Mouse (Mus musculus) large intestine, adult 2 months (tissue): ENCODE results near the gene Ptprm. TPM values are rescaled to one million over a fixed set of nuclear protein-coding genes. Genes with fewer than 3 reads are reported as not detected.

Experiments
- DNase-seq: peaks from one replicate; pipeline ENCODE4 v3.0.0-alpha.2; 2012; ENCODE audit warnings: low read depth, low spot score
- WGBS: fragments of 180-500 bp; shearing (Covaris S2); methylation state at CpG from one replicate; pipeline ENCODE4 v1.1.7; 2018; 5-methylcytosine and 5-hydroxymethylcytosine counted together
- polyA plus RNA-seq: library from polyadenylated mRNA; depleted of rRNA; stranded (reverse); fragments of >200 nt; gene quantifications from 2 replicates; pipeline ENCODE4 v1.2.3, GENCODE M21; 2012

Gene Ptprm
- polyA plus RNA-seq, 1 experiment: 2.6 TPM

GRCm38 (mm10) chr17:67033547-67033946 is 320.7 kb downstream of the Ptprm start:
- no peak for DNase-seq

GRCm38 (mm10) chr17:67032021-67032420 is 322.2 kb downstream of the Ptprm start:
- no peak for DNase-seq
- 69% methylated on average over 6 of the region's 6 CpGs for WGBS

More at GRCm38 (mm10) chr17:67033547-67033946, 320.7 kb downstream of the Ptprm start:
- WGBS: 76% methylated on average over 3 of the region's 3 CpGs

GRCm38 (mm10) chr17:67031341-67031740 is 322.9 kb downstream of the Ptprm start:
- WGBS: 41% methylated on average over 4 of the region's 4 CpGs
- DNase-seq: no peak

- 84% methylated on average over 9 of the region's 9 CpGs for WGBS
- DNase-seq: no peak
Observed at GRCm38 (mm10) chr17:67027274-67027673, 327.0 kb downstream of the Ptprm start.

- no peak for DNase-seq
- WGBS: 55% methylated on average over 6 of the region's 6 CpGs
Observed at GRCm38 (mm10) chr17:67016501-67016900, 337.8 kb downstream of the Ptprm start.

DNA sequence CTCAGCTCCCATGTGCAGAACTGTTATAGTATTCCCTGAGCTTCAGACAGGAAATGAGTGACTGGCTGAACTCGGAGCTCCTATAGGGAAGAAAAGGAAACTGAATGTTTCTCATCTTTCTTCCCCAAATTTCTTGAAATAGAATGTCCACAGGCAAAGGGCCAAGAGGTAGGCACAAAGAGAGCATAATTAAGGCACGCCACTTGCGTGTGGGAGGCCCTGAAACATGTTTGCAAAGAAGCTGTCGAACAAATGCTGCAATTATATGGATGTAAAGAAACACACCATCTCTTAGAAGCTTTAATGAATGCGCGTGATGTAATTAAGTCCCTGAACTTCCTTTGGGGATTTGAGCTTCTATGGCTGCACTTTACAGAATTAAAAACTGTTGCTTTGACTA is 341.0 kb downstream of the Ptprm start:
- DNase-seq: no peak
- 87% methylated on average over 6 of the region's 6 CpGs for WGBS

DNA sequence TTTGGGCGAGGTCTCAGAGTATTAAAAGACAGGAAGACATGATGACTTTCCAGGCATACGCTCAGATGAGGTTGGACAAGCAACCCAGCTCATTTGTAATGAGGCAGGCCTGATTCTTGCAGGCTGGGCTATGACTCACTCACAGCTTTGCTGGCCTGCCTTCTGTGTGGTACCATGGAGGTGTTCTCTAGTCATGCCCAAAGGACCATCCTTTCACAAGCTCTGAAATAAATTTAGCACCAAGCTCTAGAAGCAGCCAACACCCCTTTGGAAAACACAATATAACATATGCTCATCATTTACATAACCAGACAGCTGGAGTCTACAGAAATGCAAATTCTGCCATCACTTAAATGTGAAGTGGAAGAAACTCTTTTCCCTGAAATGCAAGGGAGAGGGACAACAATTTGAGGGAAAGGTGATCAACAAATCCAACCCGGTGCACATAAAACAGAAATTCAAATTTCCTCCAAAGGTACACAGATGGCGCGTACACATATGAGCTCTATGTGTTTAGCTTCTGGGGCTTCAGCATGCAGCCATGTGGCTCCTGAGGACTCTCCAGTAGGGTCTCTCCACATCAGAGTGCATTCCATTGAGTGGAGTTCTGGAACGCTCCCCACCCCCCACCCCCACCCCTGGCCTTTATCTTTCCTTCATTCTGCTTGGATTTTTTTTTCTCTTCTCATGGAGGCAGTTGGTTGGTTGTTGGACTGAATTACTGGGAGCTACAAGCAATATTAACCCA is 342.2 kb downstream of the Ptprm start:
- 88% methylated on average over 6 of the region's 6 CpGs for WGBS
- DNase-seq: no peak

GRCm38 (mm10) chr17:67010136-67010535 is 344.1 kb downstream of the Ptprm start:
- WGBS: 84% methylated on average over 4 of the region's 4 CpGs
- DNase-seq: no peak

DNA sequence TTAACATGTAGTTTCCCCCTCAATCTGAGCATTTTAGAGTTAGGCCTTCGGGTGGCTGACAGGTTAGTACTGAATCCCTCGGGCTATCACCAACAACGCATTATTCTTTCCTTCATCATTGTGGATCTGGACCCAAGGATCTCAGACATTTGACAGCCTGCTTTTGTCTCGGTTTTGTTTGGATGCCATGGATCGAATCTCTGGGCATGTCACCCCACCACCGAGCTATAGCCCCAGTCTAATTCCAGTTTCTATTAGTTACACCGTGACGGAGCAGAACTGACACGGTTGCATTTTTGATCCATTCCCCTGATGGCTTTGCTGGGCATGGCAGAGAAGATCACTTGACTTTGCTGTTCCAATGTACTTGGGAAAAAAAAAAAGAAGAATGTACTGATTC is 346.1 kb downstream of the Ptprm start:
- DNase-seq: no peak
- WGBS: 95% methylated on average over 9 of the region's 9 CpGs

GRCm38 (mm10) chr17:67006740-67007385 is 347.4 kb downstream of the Ptprm start:
- no peak for DNase-seq
- WGBS: 68% methylated on average over 14 of the region's 14 CpGs

GRCm38 (mm10) chr17:66996882-66997281 is 357.4 kb downstream of the Ptprm start:
- WGBS: 32% methylated on average over 2 of the region's 2 CpGs
- no peak for DNase-seq

DNA sequence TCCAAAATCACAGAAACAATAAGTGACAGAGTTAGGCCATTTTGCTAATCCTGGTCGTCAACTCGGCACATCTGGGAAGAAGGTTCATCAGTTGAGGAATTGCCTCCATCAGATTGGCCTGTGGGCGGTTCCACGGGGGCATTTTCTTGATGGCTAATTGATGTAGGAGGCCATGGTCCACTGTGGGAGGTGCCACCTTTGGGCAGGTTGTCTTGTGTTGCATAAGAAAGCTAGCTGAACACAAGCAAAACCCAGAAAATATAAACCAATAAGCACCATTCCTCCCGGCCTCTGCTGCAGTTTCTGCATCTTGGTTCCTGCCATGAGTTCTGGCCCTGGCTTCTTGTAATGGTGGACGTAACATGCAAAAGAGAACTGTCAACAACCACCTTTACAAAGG is 358.2 kb downstream of the Ptprm start:
- DNase-seq: no peak
- WGBS: 95% methylated on average over 6 of the region's 6 CpGs

GRCm38 (mm10) chr17:66991815-66992214 is 362.4 kb downstream of the Ptprm start:
- no peak for DNase-seq
- 89% methylated on average over 4 of the region's 4 CpGs for WGBS

GRCm38 (mm10) chr17:66990761-66991160 is 363.5 kb downstream of the Ptprm start:
- 53% methylated on average over 2 of the region's 2 CpGs for WGBS
- no peak for DNase-seq

GRCm38 (mm10) chr17:66988014-66988413 is 366.2 kb downstream of the Ptprm start:
- no peak for DNase-seq
- WGBS: 78% methylated on average over 1 of the region's 1 CpGs

DNA sequence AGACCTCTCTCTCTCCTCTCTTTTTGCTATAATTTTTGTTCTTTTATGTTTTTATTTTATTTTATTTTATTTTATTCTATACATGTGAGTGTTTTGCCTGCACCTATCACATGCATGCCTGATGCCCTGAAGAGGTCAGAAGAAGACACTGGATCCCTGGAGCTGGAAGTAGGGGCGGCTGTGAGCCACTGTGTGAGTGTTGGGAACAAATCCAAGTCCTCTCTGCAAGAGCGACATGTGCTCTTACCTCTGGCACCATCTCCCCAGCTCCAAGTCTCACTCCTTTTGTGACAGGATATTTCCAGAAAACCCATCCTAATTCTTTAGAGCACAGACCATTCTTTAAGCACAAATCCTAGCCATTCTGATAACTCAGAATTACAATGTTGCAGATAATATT is 372.6 kb downstream of the Ptprm start:
- DNase-seq: no peak
- WGBS: 72% methylated on average over 2 of the region's 2 CpGs

DNA sequence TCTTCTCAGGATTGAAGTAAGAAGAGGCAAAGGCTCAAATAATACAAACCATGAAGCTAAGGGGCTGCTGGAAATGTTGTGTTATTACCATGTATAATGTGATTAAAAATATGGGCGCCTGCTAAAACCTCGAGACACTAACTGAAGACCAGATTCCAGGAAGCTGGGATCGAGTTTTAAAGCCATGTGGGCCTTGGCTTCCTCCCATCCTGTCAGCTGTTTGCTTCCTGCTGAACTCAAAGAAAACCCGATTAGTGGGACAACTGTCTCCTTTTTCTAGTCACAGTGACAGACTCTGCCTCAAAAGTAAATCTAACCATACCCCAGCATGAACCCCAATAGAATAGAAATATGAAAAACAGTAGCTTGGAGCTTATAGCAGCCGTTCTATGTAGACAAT is 374.3 kb downstream of the Ptprm start:
- no peak for DNase-seq
- WGBS: 63% methylated on average over 5 of the region's 5 CpGs

- DNase-seq: no peak
- WGBS: 89% methylated on average over 5 of the region's 5 CpGs
Observed at GRCm38 (mm10) chr17:66976490-66976889, 377.8 kb downstream of the Ptprm start.

- DNase-seq: no peak
- 76% methylated on average over 3 of the region's 3 CpGs for WGBS
Observed at GRCm38 (mm10) chr17:66972976-66973375, 381.3 kb downstream of the Ptprm start.

GRCm38 (mm10) chr17:66960986-66961385 is 393.3 kb downstream of the Ptprm start:
- no peak for DNase-seq
- WGBS: 50% methylated on average over 5 of the region's 5 CpGs

- 51% methylated on average over 6 of the region's 6 CpGs for WGBS
Observed at GRCm38 (mm10) chr17:66960557-66960956, 393.7 kb downstream of the Ptprm start.

More at GRCm38 (mm10) chr17:66960557-66960956, 393.7 kb downstream of the Ptprm start:
- DNase-seq: no peak
